Mouse (Mus musculus) midbrain, embryonic 14.5 days (tissue): ENCODE data around the gene Myf6. TPM values are rescaled to one million over a fixed set of nuclear protein-coding genes. Genes with fewer than 3 reads are reported as not detected.

Experiments used
- ATAC-seq: fragments of 200-750 bp; cut with Nextera tagmentation; 2 replicates; pipeline ENCODE4 v1.8.0; 2017; ENCODE audit warnings: moderate number of reproducible peaks, moderate library complexity; ENCODE audit not compliant: low FRiP score, low TSS enrichment
- DNase-seq: peaks from one replicate; pipeline ENCODE4 v3.0.0-alpha.2; 2015
- H3K27ac ChIP-seq: fragments of 300-500 bp; sonication (generic); replicated peaks from 2 replicates; pipeline ENCODE4 v1.5.1; 2014; ENCODE audit warnings: mild to moderate bottlenecking, low read depth, low read length, moderate library complexity
- H3K27me3 ChIP-seq: fragments of 300-500 bp; sonication (generic); 2 replicates; pipeline ENCODE4 v1.6.1; 2014; ENCODE audit warnings: low read length, control low read depth, mixed read lengths; ENCODE audit not compliant: control insufficient read depth, insufficient read depth
- H3K36me3 ChIP-seq: fragments of 300-500 bp; sonication (generic); 2 replicates; pipeline ENCODE4 v1.6.1; 2014; ENCODE audit warnings: low read length, control low read depth; ENCODE audit not compliant: control insufficient read depth, insufficient read depth
- H3K4me1 ChIP-seq: fragments of 300-500 bp; sonication (generic); 2 replicates; pipeline ENCODE4 v1.6.1; 2014; ENCODE audit warnings: mild to moderate bottlenecking, antibody characterized with exemption, low read length, control low read depth; ENCODE audit not compliant: control insufficient read depth, insufficient read depth
- H3K4me2 ChIP-seq: fragments of 300-500 bp; sonication (generic); 2 replicates; pipeline ENCODE4 v1.6.1; 2014; ENCODE audit warnings: mild to moderate bottlenecking, low read length, moderate library complexity
- H3K4me3 ChIP-seq: fragments of 300-500 bp; sonication (generic); replicated peaks from 2 replicates; pipeline ENCODE4 v1.5.1; 2014; ENCODE audit warnings: low read depth, low read length
- H3K9ac ChIP-seq: fragments of 300-500 bp; sonication (generic); replicated peaks from 2 replicates; pipeline ENCODE4 v1.6.1; 2014; ENCODE audit warnings: mild to moderate bottlenecking, low read length, moderate library complexity
- H3K9me3 ChIP-seq: fragments of 300-500 bp; sonication (generic); 2 replicates; pipeline ENCODE4 v1.6.1; 2016; ENCODE audit warnings: low read length, control low read depth, mixed read lengths; ENCODE audit not compliant: control insufficient read depth
- WGBS: fragments of 180-500 bp; shearing (Covaris S2); extraction: QIAGEN DNeasy Blood & Tissue Kit; methylation state at CpG from one replicate; pipeline ENCODE4 v1.1.7; 2014; 5-methylcytosine and 5-hydroxymethylcytosine counted together
- polyA plus RNA-seq: library from polyadenylated mRNA; unstranded; fragments of >200 nt; fragmentation: Nextera tagmentation; extraction: Ambion mirVana; gene quantifications from 2 replicates; pipeline ENCODE4 v1.2.1, GENCODE M21; 2014

Myf6 gene
- polyA plus RNA-seq, 1 experiment from 2014 or later: not detected

- no peak overlapping the region for H3K4me2 ChIP-seq
- WGBS: 88% methylated on average over 7 of the region's 7 CpGs
- DNase-seq: no peak
- H3K9ac ChIP-seq: no peak overlapping the region
- H3K27ac ChIP-seq: no peak overlapping the region
- H3K4me3 ChIP-seq: no peak overlapping the region
- no peaks in the 10 kb centered on the region for H3K4me1 ChIP-seq
- no peak for ATAC-seq
- H3K9me3 ChIP-seq: no peaks in the 10 kb centered on the region
- no peaks in the 10 kb centered on the region for H3K27me3 ChIP-seq
- no peaks in the 10 kb centered on the region for H3K36me3 ChIP-seq
Observed at GRCm38 (mm10) chr10:107499656-107500055, 5.1 kb upstream of the Myf6 start.

DNA sequence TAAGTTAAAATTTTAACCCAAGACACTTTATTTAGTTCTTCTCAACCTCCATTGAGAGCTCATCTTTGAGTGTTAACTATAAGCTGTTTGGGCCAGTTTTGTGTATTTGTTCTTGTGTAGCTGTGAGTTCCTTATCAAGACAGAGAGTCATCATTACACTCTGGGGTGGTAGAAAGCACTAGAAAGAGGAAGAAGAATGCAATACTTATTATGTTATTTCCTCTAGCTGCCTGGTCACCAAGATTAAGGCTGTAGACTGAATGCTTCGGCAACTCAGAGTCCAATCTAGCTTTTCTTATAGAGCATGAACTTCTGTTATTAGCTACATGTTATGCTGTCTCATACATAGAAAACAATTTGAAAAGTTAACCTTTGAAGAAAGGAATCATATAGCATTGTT lies 1.9 kb upstream of the Myf6 start:
- H3K9ac ChIP-seq: no peak overlapping the region
- H3K27ac ChIP-seq: no peak overlapping the region
- H3K4me2 ChIP-seq: no peak overlapping the region
- H3K9me3 ChIP-seq: no peaks in the 10 kb centered on the region
- H3K36me3 ChIP-seq: no peaks in the 10 kb centered on the region
- DNase-seq (no peak), ATAC-seq (no peak)
- H3K4me3 ChIP-seq: no peak overlapping the region
- 93% methylated on average over 1 of the region's 1 CpGs for WGBS
- no peaks in the 10 kb centered on the region; the same call in 1 of the 2 replicates for H3K4me1 ChIP-seq
- H3K27me3 ChIP-seq: no peaks in the 10 kb centered on the region

DNA sequence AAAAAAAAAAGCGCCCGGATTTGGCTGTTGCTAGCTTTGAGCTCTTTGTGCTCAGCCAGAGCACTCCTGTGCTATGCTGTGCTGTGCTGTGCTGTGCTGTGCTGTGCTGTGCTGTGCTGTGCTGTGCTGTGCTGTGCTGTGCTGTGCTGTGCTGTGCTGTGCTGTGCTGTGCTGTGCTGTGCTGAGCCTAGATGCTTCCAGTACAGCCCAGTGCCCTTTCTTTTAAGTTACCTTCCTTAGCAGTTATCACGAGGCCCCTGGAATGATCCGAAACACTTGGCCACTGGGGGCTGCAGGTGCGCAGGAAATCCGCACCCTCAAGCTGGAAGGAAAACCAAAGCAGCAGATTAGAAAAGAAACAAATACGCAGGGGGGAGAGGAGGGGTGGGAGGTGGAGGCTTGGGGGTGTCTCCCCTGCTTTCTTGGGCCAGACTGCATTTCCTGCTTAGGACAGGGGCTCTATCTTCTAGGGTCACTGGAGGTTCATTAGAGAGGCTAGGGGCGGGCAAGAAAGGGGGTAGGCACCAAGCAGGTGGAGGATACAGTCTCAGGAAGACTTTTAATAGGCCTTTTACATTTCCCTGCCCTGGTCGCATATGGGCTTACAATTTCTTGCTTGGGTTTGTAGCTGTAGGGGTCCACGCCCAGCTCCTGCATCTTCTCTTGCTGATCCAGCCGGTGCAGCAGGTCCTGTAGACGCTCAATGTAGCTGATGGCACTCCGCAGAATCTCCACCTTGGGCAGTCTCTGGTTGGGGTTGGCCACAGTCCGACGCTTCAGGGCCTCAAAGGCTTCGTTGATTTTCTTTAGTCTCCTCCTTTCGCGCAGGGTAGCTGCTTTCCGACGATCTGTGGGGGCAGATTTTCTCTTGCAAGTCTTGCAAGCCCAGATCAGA lies 710 bp downstream of the Myf6 start:
- no peak for DNase-seq
- Histone ChIP-seq H3K4me2 (peak overlapping the region; percentile 51), H3K9ac (peak overlapping the region; percentile 39; the same call in 1 of the 2 replicates), H3K27ac (no peak overlapping the region), H3K27me3 (no peaks in the 10 kb centered on the region), H3K4me3 (peak overlapping the region; percentile 19), H3K4me1 (no peaks in the 10 kb centered on the region; the same call in 1 of the 2 replicates), H3K36me3 (no peaks in the 10 kb centered on the region), H3K9me3 (no peaks in the 10 kb centered on the region)
- ATAC-seq: peak; percentile 9; the same call in 1 of the 2 replicates
- 39% methylated on average over 20 of the region's 20 CpGs for WGBS

- no peaks in the 10 kb centered on the region for H3K27me3 ChIP-seq
- peak overlapping the region; percentile 51 for H3K4me2 ChIP-seq
- DNase-seq: peak; percentile 29
- H3K4me3 ChIP-seq: peak overlapping the region; percentile 19
- H3K4me1 ChIP-seq: no peaks in the 10 kb centered on the region; the same call in 1 of the 2 replicates
- no peak overlapping the region for H3K27ac ChIP-seq
- H3K9ac ChIP-seq: peak overlapping the region; percentile 39; the same call in 1 of the 2 replicates
- no peaks in the 10 kb centered on the region for H3K9me3 ChIP-seq
- WGBS: 41% methylated on average over 18 of the region's 18 CpGs
- ATAC-seq: peak; percentile 7; the same call in 1 of the 2 replicates
- no peaks in the 10 kb centered on the region for H3K36me3 ChIP-seq
Observed at GRCm38 (mm10) chr10:107492867-107493579, 1.5 kb downstream of the Myf6 start.

- 33% methylated on average over 12 of the region's 12 CpGs for WGBS
Observed at GRCm38 (mm10) chr10:107488654-107489315, 5.8 kb downstream of the Myf6 start.

DNA sequence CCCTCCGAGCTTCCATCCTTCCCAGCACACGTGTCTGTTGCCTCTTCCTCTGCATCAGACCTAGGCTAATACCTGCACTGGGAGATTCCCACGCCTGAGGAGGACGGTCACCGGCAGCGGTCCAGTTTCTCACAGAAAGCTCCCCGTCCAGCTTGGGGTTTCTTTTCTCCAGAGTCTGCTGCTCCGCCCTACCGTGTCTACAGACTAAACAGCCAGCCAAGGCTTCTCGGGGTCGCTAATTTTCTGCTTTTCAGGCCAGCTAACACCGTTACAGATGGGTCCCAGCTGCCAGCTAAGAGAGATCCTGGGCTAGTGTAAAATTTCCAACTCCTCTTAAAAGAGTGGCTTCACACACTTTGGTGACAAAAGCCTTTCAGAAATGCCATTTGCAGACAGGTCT lies 7.8 kb downstream of the Myf6 start:
- 70% methylated on average over 12 of the region's 12 CpGs for WGBS
- H3K4me3 ChIP-seq: no peak overlapping the region
- no peak for DNase-seq
- no peaks in the 10 kb centered on the region for H3K27me3 ChIP-seq
- no peak overlapping the region for H3K4me2 ChIP-seq
- no peaks in the 10 kb centered on the region for H3K9me3 ChIP-seq
- ATAC-seq: no peak
- H3K9ac ChIP-seq: no peak overlapping the region
- H3K36me3 ChIP-seq: no peaks in the 10 kb centered on the region
- no peaks in the 10 kb centered on the region for H3K4me1 ChIP-seq
- no peak overlapping the region for H3K27ac ChIP-seq

More at GRCm38 (mm10) chr10:107488654-107489315, 5.8 kb downstream of the Myf6 start:
- no peak overlapping the region for H3K27ac ChIP-seq
- H3K4me1 ChIP-seq: no peaks in the 10 kb centered on the region; the same call in 1 of the 2 replicates
- H3K27me3 ChIP-seq: no peaks in the 10 kb centered on the region
- no peak overlapping the region for H3K9ac ChIP-seq
- no peaks in the 10 kb centered on the region for H3K36me3 ChIP-seq
- no peaks in the 10 kb centered on the region for H3K9me3 ChIP-seq
- no peak overlapping the region for H3K4me2 ChIP-seq
- no peak overlapping the region for H3K4me3 ChIP-seq
- ATAC-seq (no peak), DNase-seq (no peak)

DNA sequence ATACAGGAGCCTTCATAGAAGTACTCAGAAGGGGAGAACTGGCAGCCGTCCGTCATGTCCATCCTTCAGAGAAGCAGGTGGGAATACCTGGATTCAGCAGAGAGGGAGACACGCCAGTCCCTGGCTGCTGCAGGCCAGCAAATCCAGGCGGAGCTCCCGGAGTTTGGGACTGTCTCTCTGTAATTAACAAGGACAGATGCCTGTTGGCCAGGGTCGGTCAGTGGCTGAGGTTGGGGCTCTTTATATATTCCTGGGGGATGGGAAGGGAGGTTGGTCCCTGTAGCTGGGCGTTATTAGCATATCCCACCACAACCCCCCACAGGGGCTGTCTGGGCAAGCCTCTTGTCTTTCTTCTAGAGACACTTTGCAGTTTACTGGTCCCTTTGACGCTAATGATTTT lies 8.7 kb downstream of the Myf6 start, which contains the start of gene Myf5:
TSS of gene Myf5 (minus strand) at position 265 of the 400 bp plus-strand sequence.
- Histone ChIP-seq H3K27ac (no peak within 1 kb of the TSS), H3K27me3 (no peaks in the 10 kb centered on the region), H3K4me1 (no peaks in the 10 kb centered on the region), H3K36me3 (no peaks in the 10 kb centered on the region), H3K9ac (no peak within 1 kb of the TSS), H3K9me3 (no peaks in the 10 kb centered on the region), H3K4me2 (no peak within 1 kb of the TSS), H3K4me3 (no peak within 1 kb of the TSS)
- ATAC-seq (no peak), DNase-seq (no peak)
- 76% methylated on average over 8 of the region's 8 CpGs for WGBS

GRCm38 (mm10) chr10:107484050-107484449 lies 10.5 kb downstream of the Myf6 start:
- H3K27ac ChIP-seq: no peak overlapping the region
- no peaks in the 10 kb centered on the region for H3K9me3 ChIP-seq
- H3K36me3 ChIP-seq: no peaks in the 10 kb centered on the region
- H3K27me3 ChIP-seq: no peaks in the 10 kb centered on the region
- ATAC-seq (no peak), DNase-seq (no peak)
- H3K4me3 ChIP-seq: no peak overlapping the region
- 75% methylated on average over 10 of the region's 10 CpGs for WGBS
- H3K4me2 ChIP-seq: no peak overlapping the region
- no peak overlapping the region for H3K9ac ChIP-seq
- H3K4me1 ChIP-seq: no peaks in the 10 kb centered on the region
